Mouse (Mus musculus) MEL (cell line): ENCODE data around the gene Gm14862. TPM values are rescaled to one million over a fixed set of nuclear protein-coding genes. Genes with fewer than 3 reads are reported as not detected.
A peak's percentile ranks its signal among the peaks of the same experiment; 100 is the strongest.

Experiments
- DNase-seq: peaks from one replicate; pipeline ENCODE4 v3.0.0; 2011; ENCODE audit warnings: low read depth, low spot score
- H3K27ac ChIP-seq: 2 replicates; pipeline ENCODE4 v1.5.1; 2012; ENCODE audit warnings: low read depth, mild to moderate bottlenecking, control low read depth, low read length, moderate library complexity; ENCODE audit not compliant: control insufficient read depth
- H3K27me3 ChIP-seq, 2 experiments: fragments of 150-350 bp in 1 of 2; sonication (generic) in 1 of 2; 2 replicates each; pipeline ENCODE4 v1.6.1; 2012; ENCODE audit warnings: low read length in 2 of 2, mild to moderate bottlenecking in 2 of 2, improper control_type of control experiment in 1 of 2, moderate library complexity in 1 of 2; ENCODE audit not compliant: insufficient read depth in 2 of 2, control insufficient read depth in 1 of 2
- H3K36me3 ChIP-seq, 2 experiments: 2 replicates each; pipeline ENCODE4 v1.6.1; 2012 to 2014; ENCODE audit warnings: low read length in 2 of 2, improper control_type of control experiment in 1 of 2, inconsistent platforms in 1 of 2, mild to moderate bottlenecking in 1 of 2; ENCODE audit not compliant: insufficient read depth in 2 of 2, control insufficient read depth in 1 of 2
- H3K4me1 ChIP-seq, 2 experiments: fragments of 150-350 bp in 1 of 2; sonication (generic) in 1 of 2; 2 replicates each; pipeline ENCODE4 v1.6.1; 2012; ENCODE audit warnings: low read length in 2 of 2, improper control_type of control experiment in 1 of 2, mild to moderate bottlenecking in 1 of 2; ENCODE audit not compliant: insufficient read depth in 2 of 2, control insufficient read depth in 1 of 2
- H3K4me3 ChIP-seq, 2 experiments: fragments of 150-350 bp in 1 of 2; sonication (generic) in 1 of 2; 2 replicates each; pipeline ENCODE4 v1.5.1; 2012; ENCODE audit warnings: low read depth in 2 of 2, low read length in 2 of 2, mild to moderate bottlenecking in 2 of 2, moderate library complexity in 2 of 2, control low read depth in 1 of 2, improper control_type of control experiment in 1 of 2; ENCODE audit not compliant: control insufficient read depth in 1 of 2, insufficient read depth in 1 of 2
- H3K79me2 ChIP-seq: 2 replicates; pipeline ENCODE4 v1.6.1; 2012; ENCODE audit warnings: mild to moderate bottlenecking, low read length, moderate library complexity; ENCODE audit not compliant: control insufficient read depth, poor library complexity, insufficient read depth
- H3K9ac ChIP-seq: 2 replicates; pipeline ENCODE4 v1.6.1; 2012; ENCODE audit warnings: low read depth, mild to moderate bottlenecking, control low read depth, low read length, moderate library complexity; ENCODE audit not compliant: control insufficient read depth, poor library complexity, severe bottlenecking
- H3K9me3 ChIP-seq: fragments of 150-350 bp; sonication (generic); replicated peaks from 2 replicates; pipeline ENCODE4 v1.6.1; 2012; ENCODE audit warnings: mild to moderate bottlenecking, low read length, improper control_type of control experiment, moderate library complexity; ENCODE audit not compliant: insufficient read depth
- CHD1 ChIP-seq: IDR thresholded peaks from 2 replicates; pipeline ENCODE4 v1.6.1; 2012; ENCODE audit warnings: low read depth, mild to moderate bottlenecking, inconsistent platforms, low read length, improper control_type of control experiment
- E2F4 ChIP-seq: IDR thresholded peaks from 2 replicates; pipeline ENCODE4 v1.6.1; 2011; ENCODE audit warnings: low read depth, low read length, improper control_type of control experiment, borderline replicate concordance
- ELF1 ChIP-seq: IDR thresholded peaks from 2 replicates; pipeline ENCODE4 v1.6.1; 2014; ENCODE audit warnings: low read depth, mild to moderate bottlenecking, inconsistent platforms, low read length, improper control_type of control experiment, moderate library complexity
- EP300 ChIP-seq, 2 experiments: IDR thresholded peaks; 2 replicates each; pipeline ENCODE4 v1.6.1; 2011; ENCODE audit warnings: improper control_type of control experiment in 2 of 2, low read length in 2 of 2, low read depth in 1 of 2, mild to moderate bottlenecking in 1 of 2
- GABPA ChIP-seq: IDR thresholded peaks from 2 replicates; pipeline ENCODE4 v1.6.1; 2012; ENCODE audit warnings: low read depth, mild to moderate bottlenecking, inconsistent platforms, low read length, improper control_type of control experiment, moderate library complexity
- HCFC1 ChIP-seq: IDR thresholded peaks from 2 replicates; pipeline ENCODE4 v1.6.1; 2012; ENCODE audit warnings: low read depth, mild to moderate bottlenecking, inconsistent platforms, low read length, improper control_type of control experiment, moderate library complexity
- KAT2A ChIP-seq: conservative IDR thresholded peaks from 2 replicates; pipeline ENCODE4 v1.6.1; 2012; ENCODE audit warnings: low read depth, low read length, improper control_type of control experiment, inconsistent platforms
- MAFK ChIP-seq: IDR thresholded peaks from 2 replicates; pipeline ENCODE4 v1.6.1; 2011; ENCODE audit warnings: low read depth, mild to moderate bottlenecking, low read length, improper control_type of control experiment, borderline replicate concordance
- MXI1 ChIP-seq: IDR thresholded peaks from 2 replicates; pipeline ENCODE4 v1.6.1; 2011; ENCODE audit warnings: mild to moderate bottlenecking, low read depth, low read length, improper control_type of control experiment
- MYB ChIP-seq: IDR thresholded peaks from 2 replicates; pipeline ENCODE4 v1.6.1; 2011; ENCODE audit warnings: mild to moderate bottlenecking, low read depth, low read length, improper control_type of control experiment
- NELFE ChIP-seq: IDR thresholded peaks from 2 replicates; pipeline ENCODE4 v1.6.1; 2011; ENCODE audit warnings: low read depth, low read length, improper control_type of control experiment
- POLR2A ChIP-seq, 2 experiments: IDR thresholded peaks; 2 replicates each; pipeline ENCODE4 v1.6.1; 2011 to 2012; ENCODE audit warnings: low read length in 2 of 2, mild to moderate bottlenecking in 2 of 2, control low read depth in 1 of 2, improper control_type of control experiment in 1 of 2, low read depth in 1 of 2, moderate library complexity in 1 of 2; ENCODE audit not compliant: control insufficient read depth in 1 of 2, insufficient read depth in 1 of 2, poor library complexity in 1 of 2
- POLR2AphosphoS5 ChIP-seq: IDR thresholded peaks from 2 replicates; pipeline ENCODE4 v1.6.1; 2012; ENCODE audit warnings: low read depth, borderline replicate concordance, mild to moderate bottlenecking, inconsistent platforms, low read length, moderate library complexity, mixed read lengths
- RCOR1 ChIP-seq: IDR thresholded peaks from 2 replicates; pipeline ENCODE4 v1.6.1; 2012; ENCODE audit warnings: low read depth, mild to moderate bottlenecking, inconsistent platforms, low read length, improper control_type of control experiment
- SMC3 ChIP-seq: IDR thresholded peaks from 2 replicates; pipeline ENCODE4 v1.6.1; 2011; ENCODE audit warnings: low read depth, low read length, improper control_type of control experiment
- TAL1 ChIP-seq: IDR thresholded peaks from 2 replicates; pipeline ENCODE4 v1.6.1; 2012; ENCODE audit warnings: mild to moderate bottlenecking, inconsistent platforms, low read length, moderate library complexity, mixed read lengths
- USF2 ChIP-seq, 2 experiments: IDR thresholded peaks; 2 replicates each; pipeline ENCODE4 v1.6.1; 2011 to 2012; ENCODE audit warnings: improper control_type of control experiment in 2 of 2, low read length in 2 of 2, borderline replicate concordance in 1 of 2, inconsistent platforms in 1 of 2, low read depth in 1 of 2, mild to moderate bottlenecking in 1 of 2; ENCODE audit not compliant: insufficient read depth in 1 of 2
- ZC3H11A ChIP-seq: IDR thresholded peaks from 2 replicates; pipeline ENCODE4 v1.6.1; 2012; ENCODE audit warnings: low read depth, mild to moderate bottlenecking, inconsistent platforms, low read length, improper control_type of control experiment
- ZKSCAN1 ChIP-seq: IDR thresholded peaks from 2 replicates; pipeline ENCODE4 v1.6.1; 2012; ENCODE audit warnings: low read depth, mild to moderate bottlenecking, inconsistent platforms, low read length, improper control_type of control experiment, moderate library complexity
- ZMIZ1 ChIP-seq: IDR thresholded peaks from 2 replicates; pipeline ENCODE4 v1.6.1; 2012; ENCODE audit warnings: low read depth, mild to moderate bottlenecking, inconsistent platforms, low read length, improper control_type of control experiment, moderate library complexity
- ZNF384 ChIP-seq: IDR thresholded peaks from 2 replicates; pipeline ENCODE4 v1.6.1; 2012; ENCODE audit warnings: low read depth, mild to moderate bottlenecking, inconsistent platforms, low read length, improper control_type of control experiment
- polyA plus RNA-seq, 2 experiments: library from polyadenylated mRNA; stranded (reverse) in 1 of 2; unstranded in 1 of 2; fragments of >175 nt in 1 of 2; fragments of >200 nt in 1 of 2; gene quantifications; 2 replicates each; pipeline versions ENCODE4 v1.2.1 to v1.2.4; 2012; ENCODE audit warnings: low replicate concordance in 2 of 2, low read depth in 1 of 2; ENCODE audit not compliant: insufficient read length in 2 of 2, insufficient read depth in 1 of 2, missing spikeins in 1 of 2
- total RNA-seq: library from RNA; depleted of rRNA; stranded (reverse); fragments of 300-350 nt; gene quantifications from 2 replicates; pipeline ENCODE4 v1.2.3, GENCODE M21; 2012

Gene Gm14862
- total and polyA plus RNA-seq, 3 experiments, result not detected

DNA sequence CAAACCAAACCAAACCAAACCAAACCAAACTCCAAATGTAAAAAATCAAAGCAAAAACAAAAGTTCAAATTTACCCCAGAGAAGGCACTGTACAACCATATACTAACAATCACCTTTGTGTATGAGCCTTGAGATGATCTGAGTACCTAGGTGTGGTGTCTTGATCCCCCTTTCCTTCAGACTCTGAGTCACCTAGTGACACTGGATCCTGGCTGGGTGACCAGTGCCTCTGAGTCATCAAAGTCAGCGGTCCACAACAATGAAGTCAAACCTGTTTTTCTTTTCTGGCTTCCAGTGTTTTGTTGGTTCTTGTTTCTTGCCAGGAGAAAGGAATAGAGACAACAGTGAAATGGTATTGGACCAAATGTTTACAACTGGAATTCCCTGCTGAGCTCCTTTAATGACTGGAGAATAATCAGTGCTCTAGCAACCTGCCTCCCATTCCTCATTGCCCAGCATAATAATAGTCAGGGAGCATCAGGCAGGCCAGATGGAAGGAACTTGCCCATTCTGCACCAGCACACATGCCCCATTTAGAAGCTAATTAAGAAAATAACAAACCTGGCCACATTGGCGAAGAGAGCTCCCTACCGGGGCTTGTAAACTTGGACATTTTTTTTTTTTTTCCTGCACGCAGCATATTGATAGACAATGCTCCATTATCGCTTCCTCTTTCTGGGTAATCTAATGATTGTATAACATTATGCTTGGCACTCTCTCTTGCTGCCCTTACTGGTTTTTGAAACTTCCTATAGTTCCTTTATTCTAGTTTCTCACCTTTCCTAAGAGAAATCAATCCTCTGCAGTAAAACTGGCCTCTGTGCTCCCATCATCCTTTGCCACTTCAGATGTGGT, 15.7 kb downstream of the Gm14862 start (continued):
- TF ChIP-seq GABPA (no peak), NELFE (no peak), USF2 (IDR thresholded peaks at IDR 0.05; ENCODE audit: borderline replicate concordance in 1 of 2, insufficient read depth in 1 of 2, low read depth in 1 of 2, low read length in 2 of 2) (no peak), POLR2A (IDR thresholded peaks at IDR 0.05; ENCODE audit: control insufficient read depth in 1 of 2, insufficient read depth in 1 of 2, low read depth in 1 of 2, low read length in 2 of 2, poor library complexity in 1 of 2) (no peak), SMC3 (no peak), MYB (no peak)

DNA sequence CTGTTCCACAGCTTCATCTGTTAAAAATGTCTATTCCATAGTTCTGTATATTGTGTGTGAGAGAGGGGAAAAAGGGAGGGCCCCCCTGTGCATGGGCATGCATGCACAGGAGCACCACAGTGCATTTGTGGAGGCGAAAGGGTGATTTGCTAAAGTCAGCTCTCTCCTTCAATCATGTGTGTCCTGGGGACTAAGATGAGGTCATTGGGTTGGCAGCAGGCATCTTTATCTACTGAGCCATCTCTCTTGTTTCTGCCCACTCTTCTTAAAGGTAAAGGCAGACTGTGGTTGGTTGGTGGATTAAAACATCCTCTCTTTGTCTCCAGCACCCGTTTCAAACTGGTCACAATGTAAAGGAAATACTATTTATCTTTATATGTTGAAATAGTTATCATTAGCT, 29.6 kb downstream of the Gm14862 start:
- Histone ChIP-seq H3K9me3 (no peaks in the 10 kb centered on the region), H3K36me3 (no peaks in the 10 kb centered on the region; a peak in 1 of 4 replicates)
- TF ChIP-seq MAFK (no peak), NELFE (no peak), ZMIZ1 (no peak), GABPA (no peak), USF2 (IDR thresholded peaks at IDR 0.05; ENCODE audit: borderline replicate concordance in 1 of 2, insufficient read depth in 1 of 2, low read depth in 1 of 2, low read length in 2 of 2) (no peak), ZNF384 (no peak), CHD1 (no peak), ZC3H11A (no peak)
- TF ChIP-seq, all 39 proteins: peak for 0
- Histone ChIP-seq H3K27me3 (no peaks in the 10 kb centered on the region), H3K79me2 (no peaks in the 10 kb centered on the region), H3K9ac (no peak overlapping the region), H3K4me3 (no peak overlapping the region), H3K27ac (no peak overlapping the region), H3K4me1 (0 out of 4 replicates have a peak, but pooled peaks cover 0 to 3% of the 10 kb centered on the region in 2 experiments)
- DNase-seq, result no peak

DNA sequence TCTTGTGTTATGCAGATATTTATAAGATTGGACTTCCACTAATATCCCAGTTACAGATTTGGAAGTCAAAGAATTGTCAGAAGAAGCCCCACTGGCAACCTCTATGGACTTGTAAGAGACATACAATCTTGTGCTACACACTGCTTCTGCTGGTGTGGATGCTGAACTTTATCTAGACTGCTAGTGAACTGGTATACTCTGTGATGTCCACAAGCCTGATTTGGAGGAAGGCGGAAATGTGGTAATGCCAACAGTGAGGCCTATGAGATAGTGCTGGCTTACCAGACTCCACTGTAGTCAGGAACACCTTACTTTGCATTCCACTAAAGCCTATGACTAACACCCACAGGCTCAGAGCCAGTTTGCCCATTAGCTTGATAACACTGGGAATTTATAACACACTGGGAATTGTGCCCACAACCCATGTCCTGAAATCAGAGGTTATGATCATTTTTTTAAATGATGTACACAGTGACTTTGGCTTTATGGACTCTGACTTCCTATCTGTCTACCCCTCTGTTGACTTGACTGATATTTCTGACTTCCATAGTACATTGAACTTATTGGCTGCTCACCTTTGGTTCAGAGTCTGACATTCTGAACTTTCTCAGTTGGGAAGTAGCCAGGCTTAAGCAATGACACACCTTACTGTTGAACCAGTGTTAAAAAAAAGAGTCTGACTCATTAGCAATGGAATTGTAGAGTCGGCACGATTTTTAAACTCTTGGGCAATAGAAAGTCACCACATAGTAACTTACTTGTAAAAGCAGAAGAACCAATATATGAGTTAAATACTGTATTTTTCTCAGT, 34.1 kb downstream of the Gm14862 start:
- no peaks in the 10 kb centered on the region for H3K79me2 ChIP-seq
- peak; percentile 8 for DNase-seq
- H3K27ac ChIP-seq, result no peak overlapping the region
- H3K4me3 ChIP-seq, result no peak overlapping the region
- peaks cover 0 to 6% of the 10 kb centered on the region in 2 experiments; a peak in 2 of 4 replicates for H3K4me1 ChIP-seq
- TF ChIP-seq RCOR1 (no peak), ELF1 (no peak), MXI1 (no peak), TAL1 (no peak), KAT2A (no peak), HCFC1 (no peak), POLR2AphosphoS5 (no peak), E2F4 (no peak), ZC3H11A (no peak), EP300 (IDR thresholded peaks at IDR 0.05; ENCODE audit: low read depth in 1 of 2, low read length in 2 of 2) (no peak), ZKSCAN1 (no peak)
- no peak overlapping the region for H3K9ac ChIP-seq
- H3K36me3 ChIP-seq, result peaks cover 0 to 3% of the 10 kb centered on the region in 2 experiments; a peak in 1 of 4 replicates
- H3K27me3 ChIP-seq, result no peaks in the 10 kb centered on the region
- H3K9me3 ChIP-seq, result no peaks in the 10 kb centered on the region
